Mouse (Mus musculus) skeletal muscle tissue, postnatal 0 days (tissue): ENCODE results near the gene 4930513O06Rik. TPM values are rescaled to one million over a fixed set of nuclear protein-coding genes. Genes with fewer than 3 reads are reported as not detected.

Experiments
- polyA plus RNA-seq: library from polyadenylated mRNA; unstranded; fragments of >200 nt; fragmentation: Nextera tagmentation; extraction: Ambion mirVana; gene quantifications from 2 replicates; pipeline ENCODE4 v1.2.1, GENCODE M21; 2015

The 4930513O06Rik gene
- not detected in 2 replicates for polyA plus RNA-seq

DNA sequence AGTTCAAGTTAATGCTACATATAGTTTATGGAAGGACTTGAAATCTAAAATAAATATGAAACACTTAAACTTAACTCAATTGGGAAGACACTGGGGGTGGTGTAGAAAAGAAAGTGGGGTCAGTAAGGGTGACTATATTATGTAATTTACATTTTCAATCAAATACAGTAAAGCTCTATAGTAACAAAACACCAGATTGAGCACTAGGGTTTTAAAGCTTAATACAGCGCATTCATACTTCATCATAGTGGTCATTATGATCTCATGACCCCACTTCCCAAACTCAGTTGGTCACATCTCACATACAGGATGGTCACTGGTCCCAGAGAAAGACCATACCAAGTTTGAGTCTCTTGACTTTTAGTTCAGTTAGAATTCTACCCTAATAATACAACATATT is at the start of gene 4930513O06Rik:
TSS of gene 4930513O06Rik (plus strand) at position 301 of the 400 bp plus-strand sequence.

DNA sequence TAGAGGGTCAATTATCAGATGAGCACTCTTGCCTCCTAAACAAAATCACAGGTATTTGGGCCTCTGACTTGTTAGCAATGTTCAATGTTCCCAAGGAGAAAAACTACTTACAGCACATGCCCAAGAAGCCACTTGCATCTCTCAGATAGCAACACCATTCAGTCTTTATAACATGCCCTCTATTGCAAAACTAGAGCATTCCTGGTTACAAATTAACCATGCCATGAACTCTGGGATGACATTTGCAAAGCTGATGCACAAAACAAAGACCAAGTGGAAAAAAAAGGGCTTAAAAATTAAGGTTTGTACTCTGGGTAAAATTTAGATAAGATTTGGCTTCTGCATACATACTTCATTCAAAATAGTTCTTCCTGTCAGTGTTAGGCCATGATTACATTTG is 966 bp upstream of the 4930513O06Rik start, which contains the start of gene Serpina7:
TSS of gene Serpina7 (minus strand) at position 160 of the 400 bp plus-strand sequence.

Other genes with a start within 250 kb of the 4930513O06Rik start
- gene Nrk, start 171.8 kb upstream of the 4930513O06Rik start, polyA plus RNA-seq, result 104 and 115 TPM in 2 replicates
- 0.06 and 0.09 TPM in 2 replicates for gene Serpina7, start 1.0 kb upstream of the 4930513O06Rik start, polyA plus RNA-seq
- not detected in 2 replicates for gene 4933428M09Rik, start 93.0 kb downstream of the 4930513O06Rik start, polyA plus RNA-seq
- 28.7 and 29.9 TPM in 2 replicates for gene Mum1l1, start 123.8 kb downstream of the 4930513O06Rik start, polyA plus RNA-seq
- not detected in 2 replicates for gene Trap1a, start 247.4 kb downstream of the 4930513O06Rik start, polyA plus RNA-seq